Mouse (Mus musculus) heart, embryonic 16.5 days (tissue): ENCODE data around the gene Xpo5. TPM values are rescaled to one million over a fixed set of nuclear protein-coding genes. Genes with fewer than 3 reads are reported as not detected.
A peak's percentile ranks its signal among the peaks of the same experiment; 100 is the strongest.

Experiments
- ATAC-seq: fragments of 200-750 bp; cut with Nextera tagmentation; replicated peaks from 2 replicates; pipeline ENCODE4 v1.8.0; 2017; ENCODE audit warnings: moderate number of reproducible peaks; ENCODE audit not compliant: insufficient read depth, low FRiP score; ENCODE audit errors: extremely low read depth
- H3K27ac ChIP-seq: fragments of 300-500 bp; sonication (generic); 2 replicates; pipeline ENCODE4 v1.5.1; 2014; ENCODE audit warnings: mild to moderate bottlenecking, low read length, control low read depth, moderate library complexity
- H3K27me3 ChIP-seq: fragments of 300-500 bp; sonication (generic); 2 replicates; pipeline ENCODE4 v1.6.1; 2014; ENCODE audit warnings: low read length, mixed read lengths; ENCODE audit not compliant: control insufficient read depth, insufficient read depth
- H3K36me3 ChIP-seq: fragments of 300-500 bp; sonication (generic); 2 replicates; pipeline ENCODE4 v1.6.1; 2014; ENCODE audit not compliant: control insufficient read depth, insufficient read depth
- H3K4me1 ChIP-seq: fragments of 300-500 bp; sonication (generic); 2 replicates; pipeline ENCODE4 v1.6.1; 2014; ENCODE audit warnings: low read length, mixed read lengths; ENCODE audit not compliant: control insufficient read depth, insufficient read depth
- H3K4me2 ChIP-seq: fragments of 300-500 bp; sonication (generic); 2 replicates; pipeline ENCODE4 v1.6.1; 2014; ENCODE audit warnings: low read depth, mild to moderate bottlenecking, control low read depth, low read length
- H3K4me3 ChIP-seq: fragments of 300-500 bp; sonication (generic); 2 replicates; pipeline ENCODE4 v1.5.1; 2014; ENCODE audit warnings: mild to moderate bottlenecking, control low read depth, low read length
- H3K9ac ChIP-seq: fragments of 300-500 bp; sonication (generic); 2 replicates; pipeline ENCODE4 v1.6.1; 2014; ENCODE audit warnings: low read length, control low read depth
- H3K9me3 ChIP-seq: fragments of 300-500 bp; sonication (generic); replicated peaks from 2 replicates; pipeline ENCODE4 v1.6.1; 2016; ENCODE audit warnings: low read length; ENCODE audit not compliant: control insufficient read depth
- WGBS: fragments of 180-500 bp; shearing (Covaris S2); extraction: QIAGEN DNeasy Blood & Tissue Kit; methylation state at CpG from one replicate; pipeline ENCODE4 v1.1.7; 2014; 5-methylcytosine and 5-hydroxymethylcytosine counted together
- polyA plus RNA-seq: library from polyadenylated mRNA; unstranded; fragments of >200 nt; fragmentation: Nextera tagmentation; extraction: Ambion mirVana; gene quantifications from 2 replicates; pipeline ENCODE4 v1.2.1, GENCODE M21; 2015

Xpo5 gene
- polyA plus RNA-seq: 20.5 and 20.6 TPM in 2 replicates

- WGBS: under 1% methylated on average over 66 of the region's 66 CpGs
- peak; percentile 94 for ATAC-seq
- H3K4me3 ChIP-seq: peak within 1 kb of the TSS; percentile 95
- no peaks in the 10 kb centered on the region for H3K27me3 ChIP-seq
- peaks cover 30% of the 10 kb centered on the region for H3K4me1 ChIP-seq
- peak within 1 kb of the TSS; percentile 92 for H3K4me2 ChIP-seq
- H3K27ac ChIP-seq: peak within 1 kb of the TSS; percentile 91
- peaks cover 36% of the 10 kb centered on the region for H3K36me3 ChIP-seq
- H3K9ac ChIP-seq: peak within 1 kb of the TSS; percentile 93
- H3K9me3 ChIP-seq: no peaks in the 10 kb centered on the region
Measured at GRCm38 (mm10) chr17:46202421-46203071, at the start of gene Xpo5, which contains the start of gene Polh. Gene Xpo5 (plus strand): TSS chr17:46202782. Gene Polh (minus strand): TSS chr17:46202645.

GRCm38 (mm10) chr17:46152847-46153782 lies 49.5 kb upstream of the Xpo5 start, which contains the start of gene Mad2l1bp:
Gene Mad2l1bp (minus strand): TSS chr17:46153553.
- Histone ChIP-seq H3K4me3 (peak within 1 kb of the TSS; percentile 82), H3K9ac (peak within 1 kb of the TSS; percentile 89), H3K36me3 (peaks cover under 1% of the 10 kb centered on the region; the same call in 1 of the 2 replicates), H3K4me2 (peak within 1 kb of the TSS; percentile 74), H3K9me3 (no peaks in the 10 kb centered on the region), H3K27me3 (no peaks in the 10 kb centered on the region), H3K27ac (peak within 1 kb of the TSS; percentile 84), H3K4me1 (peaks cover 6% of the 10 kb centered on the region)
- 3% methylated on average over 33 of the region's 33 CpGs for WGBS
- ATAC-seq: peak; percentile 94

DNA sequence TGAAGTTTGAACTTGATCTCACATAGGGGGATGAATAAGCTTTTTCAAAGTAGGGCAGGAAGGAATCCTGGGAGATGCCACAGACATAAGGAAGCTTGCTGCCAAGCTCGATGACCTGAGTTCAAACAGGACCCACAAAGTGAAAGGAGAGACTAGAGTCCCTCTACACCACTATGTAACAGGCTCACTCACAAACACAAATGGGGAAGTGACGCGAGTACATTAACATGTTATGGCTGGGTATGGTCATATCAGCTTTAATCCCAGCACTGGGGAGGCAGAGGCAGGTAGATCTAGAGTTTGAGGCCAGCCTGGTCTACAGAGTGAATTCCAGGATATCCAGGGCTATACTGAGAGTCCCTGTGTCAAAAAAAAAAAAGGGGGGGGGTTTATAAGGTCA lies 48.2 kb upstream of the Xpo5 start:
- no peak overlapping the region for H3K4me3 ChIP-seq
- H3K36me3 ChIP-seq: no peaks in the 10 kb centered on the region
- no peak overlapping the region for H3K9ac ChIP-seq
- H3K4me2 ChIP-seq: no peak overlapping the region
- no peaks in the 10 kb centered on the region for H3K27me3 ChIP-seq
- H3K27ac ChIP-seq: no peak overlapping the region
- no peak for ATAC-seq
- 90% methylated on average over 3 of the region's 3 CpGs for WGBS
- H3K4me1 ChIP-seq: peaks cover 9% of the 10 kb centered on the region
- H3K9me3 ChIP-seq: no peaks in the 10 kb centered on the region

- WGBS: 75% methylated on average over 5 of the region's 5 CpGs
- Histone ChIP-seq H3K4me3 (no peak overlapping the region), H3K27ac (no peak overlapping the region), H3K36me3 (no peaks in the 10 kb centered on the region), H3K27me3 (no peaks in the 10 kb centered on the region), H3K9me3 (no peaks in the 10 kb centered on the region), H3K9ac (no peak overlapping the region), H3K4me2 (no peak overlapping the region), H3K4me1 (peaks cover 13% of the 10 kb centered on the region)
- no peak for ATAC-seq
Measured at GRCm38 (mm10) chr17:46156680-46157079, 45.9 kb upstream of the Xpo5 start.

- 90% methylated on average over 8 of the region's 8 CpGs for WGBS
- Histone ChIP-seq H3K27ac (no peak overlapping the region), H3K4me1 (peaks cover 17% of the 10 kb centered on the region), H3K4me3 (no peak overlapping the region), H3K9ac (no peak overlapping the region), H3K4me2 (no peak overlapping the region), H3K9me3 (no peaks in the 10 kb centered on the region), H3K27me3 (no peaks in the 10 kb centered on the region), H3K36me3 (no peaks in the 10 kb centered on the region)
- ATAC-seq: no peak
Measured at GRCm38 (mm10) chr17:46157131-46157530, 45.5 kb upstream of the Xpo5 start.

- Histone ChIP-seq H3K4me3 (peak overlapping the region; percentile 79; the same call in 1 of the 2 replicates), H3K9me3 (no peaks in the 10 kb centered on the region), H3K4me1 (peaks cover 24% of the 10 kb centered on the region), H3K27me3 (no peaks in the 10 kb centered on the region), H3K9ac (peak overlapping the region; percentile 74), H3K4me2 (peak overlapping the region; percentile 88), H3K27ac (peak overlapping the region; percentile 99), H3K36me3 (peaks cover 4% of the 10 kb centered on the region; the same call in 1 of the 2 replicates)
- 23% methylated on average over 2 of the region's 2 CpGs for WGBS
- no peak for ATAC-seq
Measured at GRCm38 (mm10) chr17:46159236-46159635, 43.3 kb upstream of the Xpo5 start.

GRCm38 (mm10) chr17:46160090-46160662 lies 42.4 kb upstream of the Xpo5 start:
- H3K4me1 ChIP-seq: peaks cover 24% of the 10 kb centered on the region
- H3K27ac ChIP-seq: peak overlapping the region; percentile 99
- peak; percentile 83 for ATAC-seq
- H3K9me3 ChIP-seq: no peaks in the 10 kb centered on the region
- H3K27me3 ChIP-seq: no peaks in the 10 kb centered on the region
- H3K9ac ChIP-seq: peak overlapping the region; percentile 74
- peaks cover 14% of the 10 kb centered on the region; the same call in 1 of the 2 replicates for H3K36me3 ChIP-seq
- H3K4me2 ChIP-seq: peak overlapping the region; percentile 88
- whole genome bisulfite sequencing: under 1% methylated on average over 16 of the region's 16 CpGs
- peak overlapping the region; percentile 79 for H3K4me3 ChIP-seq

DNA sequence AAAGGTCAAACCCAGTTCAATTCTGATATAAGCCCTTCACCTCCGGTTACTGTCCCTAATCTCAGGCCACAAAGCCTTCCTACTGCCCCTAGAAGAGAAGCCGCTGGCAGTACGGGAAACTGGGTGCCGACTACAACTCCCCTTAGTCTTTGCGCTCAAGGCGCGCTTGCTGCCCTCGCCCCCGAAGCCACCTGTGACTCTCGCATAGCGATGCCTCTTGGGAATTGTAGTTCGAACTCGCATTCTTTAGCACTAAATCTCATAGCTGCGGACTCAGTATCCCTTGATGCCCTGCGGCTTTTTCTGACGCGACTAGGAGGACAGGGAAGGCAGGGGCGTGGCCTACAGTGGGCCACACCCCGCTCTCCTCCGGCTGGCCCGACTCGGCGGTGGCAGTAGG lies 41.9 kb upstream of the Xpo5 start, which contains the start of gene Gtpbp2:
TSS of gene Gtpbp2 (plus strand) at position 347 of the 400 bp plus-strand sequence.
- Histone ChIP-seq H3K27me3 (no peaks in the 10 kb centered on the region), H3K4me1 (peaks cover 24% of the 10 kb centered on the region), H3K4me2 (peak within 1 kb of the TSS; percentile 88), H3K9ac (peak within 1 kb of the TSS; percentile 87), H3K36me3 (peaks cover 19% of the 10 kb centered on the region; the same call in 1 of the 2 replicates), H3K4me3 (peak within 1 kb of the TSS; percentile 79), H3K9me3 (no peaks in the 10 kb centered on the region), H3K27ac (peak within 1 kb of the TSS; percentile 99)
- peak; percentile 90 for ATAC-seq
- WGBS: under 1% methylated on average over 23 of the region's 23 CpGs
